Mouse (Mus musculus) ES-Bruce4 (cell line): ENCODE results near the gene 3110082J24Rik. TPM values are rescaled to one million over a fixed set of nuclear protein-coding genes. Genes with fewer than 3 reads are reported as not detected.

Experiments
- H3K27ac ChIP-seq: 2 replicates; pipeline ENCODE4 v1.5.1; 2012; ENCODE audit warnings: low read length, inconsistent platforms; ENCODE audit not compliant: insufficient read depth
- H3K27me3 ChIP-seq: 2 replicates; pipeline ENCODE4 v1.6.1; 2012; ENCODE audit warnings: mild to moderate bottlenecking, low read length, inconsistent platforms; ENCODE audit not compliant: control insufficient read depth, poor library complexity, insufficient read depth, severe bottlenecking
- H3K36me3 ChIP-seq: 2 replicates; pipeline ENCODE4 v1.6.1; 2012; ENCODE audit warnings: inconsistent platforms, mild to moderate bottlenecking, low read length, moderate library complexity; ENCODE audit not compliant: control insufficient read depth, poor library complexity, insufficient read depth, severe bottlenecking
- H3K4me1 ChIP-seq: one replicate; pipeline ENCODE4 v1.8.1; 2011; ENCODE audit warnings: low read length; ENCODE audit not compliant: control insufficient read depth, insufficient read depth
- H3K4me3 ChIP-seq: 2 replicates; pipeline ENCODE4 v1.5.1; 2011; ENCODE audit warnings: low read depth, mild to moderate bottlenecking, low read length
- H3K9ac ChIP-seq: 2 replicates; pipeline ENCODE4 v1.6.1; 2012; ENCODE audit warnings: low read depth, mild to moderate bottlenecking, inconsistent platforms; ENCODE audit not compliant: poor library complexity, severe bottlenecking
- H3K9me3 ChIP-seq: replicated peaks from 2 replicates; pipeline ENCODE4 v1.6.1; 2012; ENCODE audit warnings: mild to moderate bottlenecking, low read length, inconsistent platforms; ENCODE audit not compliant: control insufficient read depth, poor library complexity, insufficient read depth, severe bottlenecking
- CTCF ChIP-seq: IDR thresholded peaks from one replicate; pipeline ENCODE4 v1.8.1; 2011; ENCODE audit warnings: low read depth, low read length
- EP300 ChIP-seq: IDR thresholded peaks from 2 replicates; pipeline ENCODE4 v1.6.1; 2011; ENCODE audit warnings: low read depth, low read length; ENCODE audit not compliant: insufficient read depth
- POLR2A ChIP-seq: IDR thresholded peaks from one replicate; pipeline ENCODE4 v1.8.1; 2011; ENCODE audit warnings: low read length; ENCODE audit not compliant: insufficient read depth
- polyA plus RNA-seq: library from polyadenylated mRNA; stranded (reverse); fragments of >200 nt; gene quantifications from 2 replicates; pipeline ENCODE4 v1.2.4, GENCODE M21; 2011; ENCODE audit warnings: low read depth; ENCODE audit not compliant: missing spikeins, insufficient read depth, insufficient read length

3110082J24Rik gene
- polyA plus RNA-seq, 1 experiment = not detected

GRCm38 (mm10) chr5:30152007-30152406 is 46.1 kb upstream of the 3110082J24Rik start:
- H3K4me3 ChIP-seq = no peak overlapping the region
- no peak for TF ChIP-seq CTCF
- no peak for TF ChIP-seq EP300
- no peak for TF ChIP-seq POLR2A
- H3K27me3 ChIP-seq = no peaks in the 10 kb centered on the region
- H3K27ac ChIP-seq = no peak overlapping the region
- H3K36me3 ChIP-seq = no peaks in the 10 kb centered on the region
- no peak overlapping the region for H3K9ac ChIP-seq
- no peaks in the 10 kb centered on the region for H3K9me3 ChIP-seq
- H3K4me1 ChIP-seq = no peaks in the 10 kb centered on the region

DNA sequence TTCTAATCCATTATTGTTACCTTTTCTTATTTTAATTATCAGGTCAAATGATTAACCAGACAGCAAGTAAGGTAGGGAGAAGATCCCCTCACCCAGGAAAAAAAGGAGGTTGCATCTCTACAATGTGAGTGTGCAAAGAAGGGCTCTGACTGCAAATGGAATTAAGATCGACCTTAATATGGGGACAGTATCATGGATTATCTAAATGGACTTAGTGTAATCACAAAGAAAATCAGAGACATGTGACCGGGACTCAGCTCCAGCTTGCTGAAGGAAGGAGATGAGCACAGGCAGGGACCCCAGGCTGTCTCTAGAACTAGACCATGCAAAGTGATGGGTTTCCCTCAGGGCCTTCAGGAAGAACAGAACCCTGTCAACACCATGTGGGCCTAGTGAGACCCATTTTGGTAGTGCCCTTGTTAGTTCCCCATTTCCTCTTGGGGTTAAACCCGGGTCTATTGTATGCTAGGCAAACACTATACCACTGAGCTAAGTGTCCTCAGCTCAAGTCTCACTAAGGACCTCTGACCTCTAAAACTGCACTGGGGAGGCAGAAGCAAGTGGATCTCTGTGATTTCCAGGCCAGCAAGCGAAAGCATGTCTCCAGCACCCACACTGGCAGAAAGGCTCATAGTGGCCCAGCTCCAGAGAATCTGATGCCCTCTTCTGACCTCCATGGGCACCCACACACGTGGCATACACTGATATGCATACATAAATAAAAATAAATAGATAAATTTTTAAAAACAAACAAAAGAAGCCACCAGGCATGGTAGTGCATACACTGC is 42.4 kb upstream of the 3110082J24Rik start:
- Histone ChIP-seq H3K9me3 (no peaks in the 10 kb centered on the region), H3K36me3 (no peaks in the 10 kb centered on the region; the same call in 1 of the 2 replicates), H3K4me1 (no peaks in the 10 kb centered on the region), H3K27ac (no peak overlapping the region), H3K4me3 (no peak overlapping the region), H3K9ac (no peak overlapping the region), H3K27me3 (no peaks in the 10 kb centered on the region)
- no peak for TF ChIP-seq POLR2A
- no peak for TF ChIP-seq CTCF
- TF ChIP-seq EP300 = no peak

- Histone ChIP-seq H3K4me3 (no peak overlapping the region), H3K36me3 (peaks cover 2% of the 10 kb centered on the region), H3K27me3 (no peaks in the 10 kb centered on the region), H3K9me3 (no peaks in the 10 kb centered on the region), H3K9ac (no peak overlapping the region), H3K27ac (no peak overlapping the region), H3K4me1 (no peaks in the 10 kb centered on the region)
- TF ChIP-seq POLR2A = no peak
- TF ChIP-seq CTCF = no peak
Measured at GRCm38 (mm10) chr5:30146526-30146925, 40.6 kb upstream of the 3110082J24Rik start.

GRCm38 (mm10) chr5:30138193-30138592 is 32.3 kb upstream of the 3110082J24Rik start:
- no peak overlapping the region for H3K9ac ChIP-seq
- no peaks in the 10 kb centered on the region for H3K4me1 ChIP-seq
- no peak overlapping the region for H3K4me3 ChIP-seq
- H3K27me3 ChIP-seq = no peaks in the 10 kb centered on the region
- no peak overlapping the region for H3K27ac ChIP-seq
- TF ChIP-seq POLR2A = no peak
- no peak for TF ChIP-seq CTCF
- no peak for TF ChIP-seq EP300
- no peaks in the 10 kb centered on the region for H3K9me3 ChIP-seq
- peaks cover 4% of the 10 kb centered on the region for H3K36me3 ChIP-seq

- Histone ChIP-seq H3K4me3 (no peak overlapping the region), H3K27ac (no peak overlapping the region), H3K36me3 (peaks cover 2% of the 10 kb centered on the region; the same call in 1 of the 2 replicates), H3K9ac (no peak overlapping the region), H3K27me3 (no peaks in the 10 kb centered on the region), H3K4me1 (no peaks in the 10 kb centered on the region), H3K9me3 (no peaks in the 10 kb centered on the region)
- TF ChIP-seq CTCF (no peak), POLR2A (no peak), EP300 (no peak)
Measured at GRCm38 (mm10) chr5:30137271-30137670, 31.4 kb upstream of the 3110082J24Rik start.

GRCm38 (mm10) chr5:30135711-30136231 is 29.9 kb upstream of the 3110082J24Rik start:
- TF ChIP-seq CTCF (no peak), POLR2A (no peak), EP300 (no peak)
- no peak overlapping the region for H3K4me3 ChIP-seq
- no peak overlapping the region for H3K27ac ChIP-seq
- H3K27me3 ChIP-seq = no peaks in the 10 kb centered on the region
- H3K4me1 ChIP-seq = no peaks in the 10 kb centered on the region
- no peaks in the 10 kb centered on the region for H3K9me3 ChIP-seq
- H3K36me3 ChIP-seq = peaks cover 5% of the 10 kb centered on the region
- H3K9ac ChIP-seq = no peak overlapping the region
